Mouse (Mus musculus) gastrocnemius, adult 2 months (tissue): ENCODE measurements around the gene Frmd4b. TPM values are rescaled to one million over a fixed set of nuclear protein-coding genes. Genes with fewer than 3 reads are reported as not detected.

Experiments
- DNase-seq: peaks from one replicate; pipeline ENCODE4 v3.0.0; 2022
- H3K27ac ChIP-seq: fragments of 200-600 bp; 2 replicates; pipeline ENCODE4 v1.8.1; 2022; ENCODE audit warnings: mild to moderate bottlenecking
- H3K4me3 ChIP-seq: fragments of 200-600 bp; 2 replicates; pipeline ENCODE4 v1.8.1; 2022; ENCODE audit warnings: mild to moderate bottlenecking, moderate library complexity
- CTCF ChIP-seq: fragments of 200-600 bp; IDR thresholded peaks from 2 replicates; pipeline ENCODE4 v1.8.1; 2022; ENCODE audit warnings: antibody characterized with exemption, mild to moderate bottlenecking, moderate library complexity
- intact Hi-C: fragments of 180-260 bp; cut with DNase I; formaldehyde crosslinking; loops from one replicate; pipeline ENCODE4 v1.15.1; 2025
- total RNA-seq, 2 experiments: library from RNA; stranded (reverse); gene quantifications; 2 replicates each; pipeline ENCODE4 v1.2.3; 2021

Gene Frmd4b
- total RNA-seq, 2 experiments from 2014 or later, result 6.7 to 7.0 TPM

DNA sequence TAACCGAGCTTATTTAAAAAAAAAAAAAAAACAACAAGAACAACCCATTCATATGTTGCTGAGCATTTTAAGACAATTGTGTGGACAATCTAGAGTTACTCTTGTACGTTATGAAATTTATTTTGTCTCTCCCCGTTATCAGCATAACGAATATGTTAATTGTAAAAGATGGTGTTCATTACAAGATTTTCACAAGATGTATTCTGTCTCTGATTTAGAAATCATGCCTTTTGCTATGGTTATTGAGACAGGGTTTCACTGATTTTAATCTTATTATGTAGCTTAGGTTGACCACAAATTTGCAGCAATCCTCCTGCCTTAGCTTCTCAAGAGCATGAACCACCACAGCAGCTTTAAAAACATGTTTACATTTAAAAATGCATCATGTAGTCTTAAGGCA, 327.5 kb downstream of the Frmd4b start:
- no peak overlapping the region for H3K4me3 ChIP-seq
- intact Hi-C loops, result no loop called here
- no peak for DNase-seq
- TF ChIP-seq CTCF, result no peak
- no peak overlapping the region for H3K27ac ChIP-seq

DNA sequence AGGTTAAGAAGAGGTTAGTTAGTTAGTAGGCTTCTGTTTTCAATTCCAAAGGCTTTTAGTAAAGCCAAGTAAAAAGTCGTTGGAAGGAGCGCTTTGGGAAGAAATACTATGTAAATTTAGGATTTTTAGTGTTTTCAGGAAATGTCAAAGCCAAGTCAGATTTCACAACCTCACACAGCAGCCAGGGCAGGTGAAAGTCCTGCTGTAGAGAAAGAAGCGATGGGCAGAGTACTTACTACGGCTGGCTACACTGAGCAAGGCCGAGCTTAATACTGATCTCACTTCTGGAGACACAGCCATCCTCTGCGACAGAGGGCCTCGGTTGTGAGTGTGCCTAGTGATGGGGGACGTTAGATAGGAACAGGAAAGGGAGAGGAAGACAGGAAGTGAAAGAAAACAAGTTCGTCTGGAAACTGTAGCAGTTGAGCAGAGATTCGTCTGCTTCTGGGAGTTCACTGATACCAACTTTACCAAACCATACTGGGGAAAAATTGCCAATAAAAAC, 328.0 kb downstream of the Frmd4b start:
- Histone ChIP-seq H3K4me3 (no peak overlapping the region), H3K27ac (no peak overlapping the region)
- no peak for TF ChIP-seq CTCF
- intact Hi-C loops, result no loop called here
- no peak for DNase-seq

- DNase-seq, result no peak
- no peak for TF ChIP-seq CTCF
Measured at GRCm38 (mm10) chr6:97288047-97288855, 329.1 kb downstream of the Frmd4b start.

GRCm38 (mm10) chr6:97286332-97286731, 331.0 kb downstream of the Frmd4b start:
- intact Hi-C loops, result no loop called here
- H3K27ac ChIP-seq, result no peak overlapping the region
- no peak overlapping the region for H3K4me3 ChIP-seq
- no peak for DNase-seq
- TF ChIP-seq CTCF, result no peak

More at GRCm38 (mm10) chr6:97288047-97288855, 329.1 kb downstream of the Frmd4b start:
- H3K27ac ChIP-seq, result no peak overlapping the region
- no peak overlapping the region for H3K4me3 ChIP-seq
- intact Hi-C loops, result no loop called here

GRCm38 (mm10) chr6:97283676-97284075, 333.7 kb downstream of the Frmd4b start:
- no peak overlapping the region for H3K27ac ChIP-seq
- no peak for DNase-seq
- no peak for TF ChIP-seq CTCF
- no peak overlapping the region for H3K4me3 ChIP-seq
- intact Hi-C loops, result no loop called here

DNA sequence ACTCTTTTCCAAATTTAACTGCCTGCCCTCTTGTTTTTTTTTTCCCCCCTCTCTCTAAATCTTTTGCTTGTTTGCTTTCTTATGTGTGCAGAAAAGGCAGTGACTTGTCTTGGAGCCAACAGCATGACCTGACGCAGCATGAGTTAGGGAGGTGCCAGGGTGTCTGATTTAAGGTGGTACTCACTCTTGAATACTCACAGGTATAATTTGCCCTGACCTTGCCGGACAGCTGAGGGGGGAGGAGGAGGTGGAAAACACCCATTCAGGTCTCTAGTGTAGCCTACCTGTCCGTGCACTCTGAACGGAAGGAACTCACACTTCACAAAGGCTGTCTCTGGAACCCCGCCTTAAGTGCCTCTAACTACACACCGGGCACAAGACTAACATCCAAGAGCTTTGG, 338.5 kb downstream of the Frmd4b start:
- TF ChIP-seq CTCF, result no peak
- peak overlapping the region; percentile 64 for H3K4me3 ChIP-seq
- H3K27ac ChIP-seq, result peak overlapping the region; percentile 87
- peak; percentile 31 for DNase-seq
- intact Hi-C loops, result loop anchor here (1.0 to 5.0 kb wide), 3 partner anchors 33 to 244 kb away; no protein-coding TSS in a partner anchor

GRCm38 (mm10) chr6:97278014-97278787, 339.1 kb downstream of the Frmd4b start:
- peak overlapping the region; percentile 87 for H3K27ac ChIP-seq
- TF ChIP-seq CTCF, result peak; percentile 96; the same call in 1 of the 2 replicates
- intact Hi-C loops, result loop anchor here (1.0 to 5.0 kb wide), 2 partner anchors 34 to 139 kb away; no protein-coding TSS in a partner anchor
- H3K4me3 ChIP-seq, result peak overlapping the region; percentile 64
- peak; percentile 83 for DNase-seq

DNA sequence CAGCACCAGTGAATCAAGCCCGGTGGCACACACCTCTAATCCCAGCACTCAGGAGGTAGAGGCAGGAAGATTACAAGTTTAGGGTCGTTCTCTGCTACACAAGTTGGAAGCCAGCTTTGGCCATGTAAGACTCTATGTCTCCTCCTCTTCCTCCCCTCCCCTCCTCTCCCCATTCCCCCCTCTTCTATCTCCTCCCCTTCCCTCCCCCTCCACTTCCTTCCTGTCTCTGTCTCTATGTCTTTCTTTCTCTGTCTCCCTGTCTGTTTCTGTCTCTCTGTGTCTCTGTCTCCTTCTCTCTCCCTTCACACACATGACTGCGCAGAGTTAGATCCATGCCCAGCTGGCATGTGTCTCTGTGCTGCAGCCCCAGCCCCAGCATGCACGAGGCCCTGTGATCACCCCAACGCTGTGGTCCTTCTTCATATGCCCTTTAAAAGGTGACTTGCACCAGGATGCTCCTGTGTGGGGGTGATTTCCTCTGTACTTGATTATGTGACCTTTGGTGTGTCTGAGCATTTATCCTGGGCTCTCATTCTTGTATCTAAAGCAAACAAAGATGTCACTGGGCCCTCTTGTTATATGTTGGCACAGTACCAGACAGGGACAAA, 340.3 kb downstream of the Frmd4b start:
- intact Hi-C loops, result loop anchor here (5.0 kb wide), 1 partner anchor 35 kb away; no protein-coding TSS in a partner anchor
- Histone ChIP-seq H3K4me3 (peak overlapping the region; percentile 60), H3K27ac (peak overlapping the region; percentile 81)
- no peak for DNase-seq
- no peak for TF ChIP-seq CTCF

GRCm38 (mm10) chr6:97276366-97276765, 341.0 kb downstream of the Frmd4b start:
- intact Hi-C loops, result loop anchor here (5.0 kb wide), 1 partner anchor 36 kb away; no protein-coding TSS in a partner anchor
- TF ChIP-seq CTCF, result no peak
- Histone ChIP-seq H3K27ac (peak overlapping the region; percentile 81), H3K4me3 (peak overlapping the region; percentile 60)
- DNase-seq, result peak; percentile 72

GRCm38 (mm10) chr6:97275760-97276159, 341.6 kb downstream of the Frmd4b start:
- intact Hi-C loops, result loop anchor here (5.0 kb wide), 1 partner anchor 37 kb away; no protein-coding TSS in a partner anchor
- Histone ChIP-seq H3K27ac (peak overlapping the region; percentile 81), H3K4me3 (peak overlapping the region; percentile 60)
- no peak for DNase-seq
- TF ChIP-seq CTCF, result no peak

GRCm38 (mm10) chr6:97273777-97274176, 343.6 kb downstream of the Frmd4b start:
- intact Hi-C loops, result no loop called here
- TF ChIP-seq CTCF, result no peak
- Histone ChIP-seq H3K27ac (no peak overlapping the region), H3K4me3 (no peak overlapping the region)
- no peak for DNase-seq

GRCm38 (mm10) chr6:97273058-97273710, 344.2 kb downstream of the Frmd4b start:
- Histone ChIP-seq H3K4me3 (no peak overlapping the region), H3K27ac (peak overlapping the region; percentile 43)
- no peak for TF ChIP-seq CTCF
- no peak for DNase-seq
- intact Hi-C loops, result no loop called here
